Mouse (Mus musculus) stomach, postnatal 0 days (tissue): ENCODE data around the gene Add2. TPM values are rescaled to one million over a fixed set of nuclear protein-coding genes. Genes with fewer than 3 reads are reported as not detected.

Source experiments
- ATAC-seq: fragments of 200-750 bp; cut with Nextera tagmentation; 2 replicates; pipeline ENCODE4 v1.8.0; 2017; ENCODE audit not compliant: low FRiP score, low TSS enrichment
- DNase-seq: peaks from one replicate; pipeline ENCODE4 v3.0.0-alpha.2; 2016; ENCODE audit warnings: low spot score
- H3K27ac ChIP-seq: fragments of 300-500 bp; sonication (generic); replicated peaks from 2 replicates; pipeline ENCODE4 v1.5.1; 2014; ENCODE audit warnings: mild to moderate bottlenecking, control low read depth
- H3K27me3 ChIP-seq: fragments of 300-500 bp; sonication (generic); 2 replicates; pipeline ENCODE4 v1.6.1; 2014; ENCODE audit warnings: low read length; ENCODE audit not compliant: control insufficient read depth, insufficient read depth
- H3K36me3 ChIP-seq: fragments of 300-500 bp; sonication (generic); 2 replicates; pipeline ENCODE4 v1.6.1; 2014; ENCODE audit warnings: low read length, mixed read lengths; ENCODE audit not compliant: control insufficient read depth, insufficient read depth
- H3K4me1 ChIP-seq: fragments of 300-500 bp; sonication (generic); replicated peaks from 2 replicates; pipeline ENCODE4 v1.6.1; 2014; ENCODE audit warnings: antibody characterized with exemption; ENCODE audit not compliant: control insufficient read depth, insufficient read depth
- H3K4me2 ChIP-seq: fragments of 300-500 bp; sonication (generic); replicated peaks from 2 replicates; pipeline ENCODE4 v1.6.1; 2014; ENCODE audit warnings: low read depth, mild to moderate bottlenecking, control low read depth, moderate library complexity
- H3K4me3 ChIP-seq: fragments of 300-500 bp; sonication (generic); 2 replicates; pipeline ENCODE4 v1.5.1; 2014; ENCODE audit warnings: low read depth, low read length, control low read depth
- H3K9ac ChIP-seq: fragments of 300-500 bp; sonication (generic); 2 replicates; pipeline ENCODE4 v1.6.1; 2014; ENCODE audit warnings: mild to moderate bottlenecking, low read length, control low read depth, mixed read lengths
- H3K9me3 ChIP-seq: fragments of 300-500 bp; sonication (generic); 2 replicates; pipeline ENCODE4 v1.6.1; 2016; ENCODE audit warnings: low read length; ENCODE audit not compliant: control insufficient read depth
- CTCF ChIP-seq: IDR thresholded peaks from 2 replicates; pipeline ENCODE4 v1.5.1; 2016; ENCODE audit warnings: antibody characterized with exemption, low read depth, mild to moderate bottlenecking, moderate library complexity
- EP300 ChIP-seq: optimal IDR thresholded peaks from 2 replicates; pipeline ENCODE3; 2016; ENCODE audit warnings: antibody characterized with exemption
- WGBS: fragments of 180-500 bp; shearing (Covaris S2); extraction: QIAGEN DNeasy Blood & Tissue Kit; methylation state at CpG from one replicate; pipeline ENCODE4 v1.1.7; 2014; 5-methylcytosine and 5-hydroxymethylcytosine counted together
- polyA plus RNA-seq: library from polyadenylated mRNA; unstranded; fragments of >200 nt; fragmentation: Nextera tagmentation; extraction: Ambion mirVana; gene quantifications from 2 replicates; pipeline ENCODE4 v1.2.1, GENCODE M21; 2015

Gene Add2
- polyA plus RNA-seq, 1 experiment from 2014 or later: 2.1 TPM

- TF ChIP-seq CTCF (peak; percentile 47; the same call in 1 of the 2 replicates), EP300 (no peak)
- Histone ChIP-seq H3K9me3 (no peaks in the 10 kb centered on the region), H3K4me1 (0 out of 2 replicates have a peak, but pooled peaks cover 4% of the 10 kb centered on the region), H3K4me2 (no peak overlapping the region), H3K9ac (no peak overlapping the region), H3K27ac (peak overlapping the region; percentile 8), H3K4me3 (no peak overlapping the region), H3K27me3 (no peaks in the 10 kb centered on the region), H3K36me3 (no peaks in the 10 kb centered on the region)
- DNase-seq (peak; percentile 46), ATAC-seq (peak; percentile 71; the same call in 1 of the 2 replicates)
- WGBS: 50% methylated on average over 17 of the region's 17 CpGs
Measured at GRCm38 (mm10) chr6:86157253-86158234, 129.1 kb downstream of the Add2 start.

GRCm38 (mm10) chr6:86160878-86161277 lies 132.4 kb downstream of the Add2 start:
- Histone ChIP-seq H3K4me1 (0 out of 2 replicates have a peak, but pooled peaks cover 4% of the 10 kb centered on the region), H3K4me3 (no peak overlapping the region), H3K4me2 (no peak overlapping the region), H3K9me3 (no peaks in the 10 kb centered on the region), H3K9ac (no peak overlapping the region), H3K36me3 (no peaks in the 10 kb centered on the region), H3K27me3 (no peaks in the 10 kb centered on the region), H3K27ac (no peak overlapping the region)
- WGBS: 55% methylated on average over 3 of the region's 3 CpGs
- no peak for TF ChIP-seq EP300
- TF ChIP-seq CTCF: no peak
- DNase-seq: peak; percentile 9
- ATAC-seq: no peak

GRCm38 (mm10) chr6:86161586-86161985 lies 133.1 kb downstream of the Add2 start:
- TF ChIP-seq EP300 (no peak), CTCF (no peak)
- Histone ChIP-seq H3K4me2 (no peak overlapping the region), H3K9ac (no peak overlapping the region), H3K27me3 (no peaks in the 10 kb centered on the region), H3K27ac (no peak overlapping the region), H3K4me3 (no peak overlapping the region), H3K9me3 (no peaks in the 10 kb centered on the region), H3K4me1 (0 out of 2 replicates have a peak, but pooled peaks cover 4% of the 10 kb centered on the region), H3K36me3 (no peaks in the 10 kb centered on the region)
- no peak for DNase-seq
- ATAC-seq: no peak
- 49% methylated on average over 7 of the region's 7 CpGs for WGBS

- DNase-seq (no peak), ATAC-seq (no peak)
- no peak for TF ChIP-seq CTCF
- Histone ChIP-seq H3K4me1 (no peaks in the 10 kb centered on the region), H3K27me3 (no peaks in the 10 kb centered on the region), H3K4me3 (no peak overlapping the region), H3K27ac (no peak overlapping the region), H3K9ac (no peak overlapping the region), H3K9me3 (no peaks in the 10 kb centered on the region), H3K4me2 (no peak overlapping the region), H3K36me3 (no peaks in the 10 kb centered on the region)
- WGBS: 47% methylated on average over 3 of the region's 3 CpGs
Measured at GRCm38 (mm10) chr6:86164028-86164427, 135.5 kb downstream of the Add2 start.

- 70% methylated on average over 9 of the region's 9 CpGs for WGBS
- ATAC-seq (no peak), DNase-seq (no peak)
- Histone ChIP-seq H3K27me3 (no peaks in the 10 kb centered on the region), H3K27ac (no peak overlapping the region), H3K9ac (no peak overlapping the region), H3K4me3 (no peak overlapping the region), H3K36me3 (no peaks in the 10 kb centered on the region), H3K9me3 (no peaks in the 10 kb centered on the region), H3K4me1 (no peaks in the 10 kb centered on the region), H3K4me2 (no peak overlapping the region)
- TF ChIP-seq CTCF (no peak), EP300 (no peak)
Measured at GRCm38 (mm10) chr6:86166426-86166825, 137.9 kb downstream of the Add2 start.

GRCm38 (mm10) chr6:86167851-86168250 lies 139.4 kb downstream of the Add2 start:
- Histone ChIP-seq H3K4me2 (no peak overlapping the region), H3K9me3 (no peaks in the 10 kb centered on the region), H3K27ac (no peak overlapping the region), H3K4me1 (no peaks in the 10 kb centered on the region), H3K4me3 (no peak overlapping the region), H3K36me3 (no peaks in the 10 kb centered on the region), H3K27me3 (no peaks in the 10 kb centered on the region), H3K9ac (no peak overlapping the region)
- TF ChIP-seq EP300: no peak
- TF ChIP-seq CTCF: no peak
- ATAC-seq (no peak), DNase-seq (no peak)
- 77% methylated on average over 5 of the region's 5 CpGs for WGBS
